ENCODE assay signal across 7 mouse cellular contexts in the genomic region with DNA sequence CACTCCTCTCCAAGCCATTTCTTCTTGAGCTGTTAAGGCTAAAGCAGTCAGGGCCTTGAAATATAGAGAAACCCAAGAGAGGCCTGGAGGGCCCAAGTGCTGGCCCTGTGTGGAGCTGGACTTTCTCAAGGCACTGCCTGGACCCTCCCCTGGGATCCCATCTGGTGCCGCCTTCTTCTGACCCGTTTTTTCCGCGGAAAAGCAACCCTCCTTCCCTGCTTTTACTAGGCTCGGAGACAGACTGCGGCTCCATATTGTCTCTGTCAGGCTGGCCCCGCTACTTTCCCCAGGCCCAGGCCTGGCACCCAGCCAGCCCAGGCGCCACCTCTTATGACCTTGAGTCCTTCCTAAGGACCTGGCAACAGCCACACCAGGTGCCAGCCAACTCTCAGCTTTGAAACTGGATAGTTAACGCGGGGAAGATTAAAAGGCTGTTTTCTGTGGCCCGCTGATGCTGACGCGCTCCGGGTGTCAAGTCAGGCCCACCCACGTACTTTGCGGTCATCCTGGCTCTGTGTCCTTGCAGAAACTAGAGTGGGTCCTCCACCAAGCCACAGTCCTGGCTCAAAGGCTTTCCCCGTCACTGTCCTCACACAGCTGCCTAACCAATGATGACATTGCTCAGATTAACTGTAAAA. TPM values are rescaled to one million over a fixed set of nuclear protein-coding genes. Genes with fewer than 3 reads are reported as not detected.
DNase-seq lines count a peak whose midpoint lies in the region; ATAC-seq and TF ChIP-seq lines count a peak whose summit lies in the region.

No protein-coding gene starts in this region.

- H3K9ac ChIP-seq in intestine, postnatal 0 days (ENCODE audit: low read depth, low read length): peak overlapping the region; percentile 26; the same call in 1 of the 2 replicates

- ATAC-seq in intestine, postnatal 0 days: peak; percentile 26

- H3K27ac ChIP-seq in intestine, postnatal 0 days (ENCODE audit: low read depth, low read length): peak overlapping the region; percentile 67
- no peak overlapping the region for H3K27ac ChIP-seq in thymus, adult 2 months (ENCODE audit: control insufficient read depth, insufficient read depth, low read length)

- H3K27me3 ChIP-seq in intestine, postnatal 0 days (replicated peaks; ENCODE audit: control insufficient read depth, insufficient read depth, low read length): no peaks in the 10 kb centered on the region
- H3K27me3 ChIP-seq in thymus, adult 2 months (ENCODE audit: control insufficient read depth, insufficient read depth, low read length): no peaks in the 10 kb centered on the region

- WGBS in intestine, postnatal 0 days: 18% methylated on average over 17 of the region's 17 CpGs
- WGBS in thymus, adult 2 months: 82% methylated on average over 17 of the region's 17 CpGs

- no peak for TF ChIP-seq POLR2A in brain, embryonic 14.5 days (IDR thresholded peaks at IDR 0.05; ENCODE audit: borderline replicate concordance, extremely low read depth, insufficient read depth, insufficient read length, poor library complexity, severe bottlenecking)
- no peak for TF ChIP-seq POLR2A in thymus, adult 2 months (IDR thresholded peaks at IDR 0.05; ENCODE audit: control insufficient read depth, extremely low read depth, insufficient read depth, low read length, poor library complexity)

- no peaks in the 10 kb centered on the region for H3K9me3 ChIP-seq in intestine, postnatal 0 days (ENCODE audit: control insufficient read depth)

- TF ChIP-seq CTCF in brain, embryonic 14.5 days (IDR thresholded peaks at IDR 0.05; ENCODE audit: borderline replicate concordance, extremely low read depth, insufficient read depth, insufficient read length): no peak
- no peak for TF ChIP-seq CTCF in intestine, postnatal 0 days (IDR thresholded peaks at IDR 0.05; ENCODE audit: low read depth)
- TF ChIP-seq CTCF in thymus, adult 2 months (IDR thresholded peaks at IDR 0.05; ENCODE audit: borderline replicate concordance, control insufficient read depth, extremely low read depth, insufficient read depth, low read length, poor library complexity): no peak

- no peaks in the 10 kb centered on the region for H3K36me3 ChIP-seq in intestine, postnatal 0 days (ENCODE audit: control insufficient read depth, insufficient read depth)
- H3K36me3 ChIP-seq in thymus, adult 2 months (ENCODE audit: control insufficient read depth, insufficient read depth, low read length): no peaks in the 10 kb centered on the region

- H3K4me3 ChIP-seq in intestine, postnatal 0 days (ENCODE audit: low read depth, low read length): peak overlapping the region; percentile 16; the same call in 1 of the 2 replicates
- no peak overlapping the region for H3K4me3 ChIP-seq in thymus, adult 2 months (ENCODE audit: control insufficient read depth, insufficient read depth, low read length)

- DNase-seq in adrenal gland, adult (ENCODE audit: inconsistent age in 2 of 2, low spot score in 1 of 2): peak; percentile 79 to 91
- peak; percentile 81 for DNase-seq in brain, embryonic 14.5 days (ENCODE audit: low read depth)
- DNase-seq in heart, adult 18-20 months: peak; percentile 83 to 87
- DNase-seq in lung, adult 18-20 months: peak; percentile 78 to 86
- peak; percentile 64 for DNase-seq in ovary, adult 18-20 months (ENCODE audit: low spot score)
- no peak for DNase-seq in thymus, adult 2 months

- peaks cover 2% of the 10 kb centered on the region; the same call in 1 of the 2 replicates for H3K4me1 ChIP-seq in intestine, postnatal 0 days (replicated peaks; ENCODE audit: control insufficient read depth, insufficient read depth, low read length)
- H3K4me1 ChIP-seq in thymus, adult 2 months (replicated peaks; ENCODE audit: control insufficient read depth, insufficient read depth, low read length): no peaks in the 10 kb centered on the region

- H3K4me2 ChIP-seq in intestine, postnatal 0 days (replicated peaks; ENCODE audit: low read depth): peak overlapping the region; percentile 60

RNA-seq across cellular contexts. Expression of a gene that starts 4.8 kb away (rescaled TPM):
- 6.1 and 6.4 TPM in 2 replicates for polyA plus RNA-seq in brain, embryonic 14.5 days (2012; rRNA removed)
- total RNA-seq in heart, adult 18-20 months (2021): 1 to 10 TPM; 1.5 to 2.6 TPM
- polyA plus RNA-seq in intestine, postnatal 0 days (2015; fragmentation: Nextera tagmentation; extraction: Ambion mirVana): 4.9 and 6.0 TPM in 2 replicates
- polyA plus RNA-seq in thymus, adult 2 months (2012; rRNA removed): 40.0 and 56.0 TPM in 2 replicates

RNA-seq across cellular contexts. Expression of a gene that starts 8.2 kb away (rescaled TPM):
- polyA plus RNA-seq in brain, embryonic 14.5 days (2012; rRNA removed): 698 and 767 TPM in 2 replicates
- 100 to 1,000 TPM; 193 to 203 TPM for total RNA-seq in heart, adult 18-20 months (2021)
- 139 and 143 TPM in 2 replicates for polyA plus RNA-seq in intestine, postnatal 0 days (2015; fragmentation: Nextera tagmentation; extraction: Ambion mirVana)
- polyA plus RNA-seq in thymus, adult 2 months (2012; rRNA removed): 332 and 354 TPM in 2 replicates

RNA-seq across cellular contexts. Expression of a gene that starts 38.5 kb away (rescaled TPM):
- 2.9 and 3.6 TPM in 2 replicates for polyA plus RNA-seq in brain, embryonic 14.5 days (2012; rRNA removed)
- 10 to 100 TPM; 22.7 to 29.1 TPM for total RNA-seq in heart, adult 18-20 months (2021)
- polyA plus RNA-seq in intestine, postnatal 0 days (2015; fragmentation: Nextera tagmentation; extraction: Ambion mirVana): 0.73 and 0.76 TPM in 2 replicates
- 22.7 and 24.5 TPM in 2 replicates for polyA plus RNA-seq in thymus, adult 2 months (2012; rRNA removed)
